Mouse (Mus musculus) erythroblast, embryonic 14.5 days (primary cell): ENCODE results near the gene Il17a.

Experiments
- GATA1 ChIP-seq: IDR thresholded peaks from 2 replicates; pipeline ENCODE4 v1.6.1; 2012; ENCODE audit warnings: low read length, inconsistent platforms, mixed read lengths
- TAL1 ChIP-seq: IDR thresholded peaks from 3 replicates; pipeline ENCODE4 v1.6.1; 2012; ENCODE audit warnings: low read length, inconsistent platforms, mixed read lengths

- TF ChIP-seq TAL1 (no peak), GATA1 (no peak)
These were observed 30.7 kb downstream of the Il17a start for GRCm38 (mm10) chr1:20761411-20761810.
